Mouse (Mus musculus) lung, adult 2 months (tissue): Measurements from ENCODE around the gene Tmem150b. TPM values are rescaled to one million over a fixed set of nuclear protein-coding genes. Genes with fewer than 3 reads are reported as not detected.

Experiments used
- DNase-seq: peaks from one replicate; pipeline ENCODE4 v3.0.0; 2022
- H3K4me1 ChIP-seq: fragments of 200-500 bp; 2 replicates; pipeline ENCODE4 v1.6.1; 2011; ENCODE audit warnings: low read length; ENCODE audit not compliant: control insufficient read depth, insufficient read depth
- H3K4me3 ChIP-seq: fragments of 200-500 bp; replicated peaks from 2 replicates; pipeline ENCODE3; 2011; ENCODE audit warnings: low read depth, mild to moderate bottlenecking, control low read depth, low read length; ENCODE audit errors: extremely low read depth
- CTCF ChIP-seq: fragments of 200-500 bp; IDR thresholded peaks from 2 replicates; pipeline ENCODE4 v1.5.1; 2011; ENCODE audit warnings: mild to moderate bottlenecking, low read length, control low read depth; ENCODE audit not compliant: insufficient read depth
- POLR2A ChIP-seq: fragments of 200-500 bp; IDR thresholded peaks from 2 replicates; pipeline ENCODE4 v1.6.1; 2011; ENCODE audit warnings: low read depth, mild to moderate bottlenecking, control low read depth, low read length, borderline replicate concordance; ENCODE audit errors: extremely low read depth
- WGBS: fragments of 180-500 bp; shearing (Covaris S2); methylation state at CpG from one replicate; pipeline ENCODE4 v1.1.7; 2018; 5-methylcytosine and 5-hydroxymethylcytosine counted together
- polyA plus RNA-seq: library from polyadenylated mRNA; depleted of rRNA; stranded (reverse); fragments of >200 nt; gene quantifications from 2 replicates; pipeline ENCODE4 v1.2.3, GENCODE M21; 2012

Gene Tmem150b
- polyA plus RNA-seq, 1 experiment = 3.8 TPM

DNA sequence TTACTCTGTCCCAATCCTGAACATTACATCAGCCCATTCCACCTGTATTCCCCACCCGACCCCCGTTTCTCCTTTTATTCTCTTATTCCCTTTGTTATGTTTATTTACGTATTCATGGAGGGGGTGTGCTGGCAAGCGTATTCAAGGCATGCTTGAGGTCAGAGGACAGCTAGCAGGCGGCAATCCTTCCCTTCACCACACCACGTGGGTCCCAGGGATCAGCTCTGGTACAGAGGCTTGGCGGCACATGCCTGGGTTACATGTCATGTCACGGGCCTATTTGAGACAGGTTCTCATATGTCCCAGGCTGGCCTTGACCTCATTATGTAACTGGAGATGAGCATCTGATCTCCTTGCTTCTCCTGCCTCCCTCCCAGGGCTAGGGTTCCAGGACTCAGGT lies 22.7 kb downstream of the Tmem150b start:
- no peak for DNase-seq
- TF ChIP-seq POLR2A (no peak), CTCF (no peak)
- no peaks in the 10 kb centered on the region for H3K4me1 ChIP-seq
- 42% methylated on average over 8 of the region's 8 CpGs for WGBS
- no peak overlapping the region for H3K4me3 ChIP-seq

DNA sequence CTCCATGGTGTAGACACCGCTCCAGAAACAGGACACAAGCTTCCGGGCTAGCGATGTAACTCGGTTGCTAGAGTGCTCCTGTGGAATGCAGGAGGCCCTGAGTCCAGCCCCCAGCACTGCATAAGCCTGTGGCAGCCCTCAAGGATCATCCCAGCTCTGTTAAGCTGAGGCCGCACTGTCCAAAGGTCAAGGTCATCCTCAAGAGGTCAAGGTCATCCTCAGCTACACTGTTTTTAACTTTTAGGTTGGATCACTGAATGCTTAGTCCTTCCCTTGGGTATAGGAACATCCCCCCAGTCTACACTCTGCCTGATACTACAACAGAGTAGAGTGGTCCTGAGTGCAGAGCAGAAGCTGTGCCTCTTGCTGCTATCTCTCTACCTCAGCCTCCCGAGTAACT lies 32.0 kb downstream of the Tmem150b start:
- 86% methylated on average over 6 of the region's 6 CpGs for WGBS
- Histone ChIP-seq H3K4me3 (no peak overlapping the region), H3K4me1 (no peaks in the 10 kb centered on the region)
- no peak for TF ChIP-seq CTCF
- TF ChIP-seq POLR2A = no peak
- no peak for DNase-seq

DNA sequence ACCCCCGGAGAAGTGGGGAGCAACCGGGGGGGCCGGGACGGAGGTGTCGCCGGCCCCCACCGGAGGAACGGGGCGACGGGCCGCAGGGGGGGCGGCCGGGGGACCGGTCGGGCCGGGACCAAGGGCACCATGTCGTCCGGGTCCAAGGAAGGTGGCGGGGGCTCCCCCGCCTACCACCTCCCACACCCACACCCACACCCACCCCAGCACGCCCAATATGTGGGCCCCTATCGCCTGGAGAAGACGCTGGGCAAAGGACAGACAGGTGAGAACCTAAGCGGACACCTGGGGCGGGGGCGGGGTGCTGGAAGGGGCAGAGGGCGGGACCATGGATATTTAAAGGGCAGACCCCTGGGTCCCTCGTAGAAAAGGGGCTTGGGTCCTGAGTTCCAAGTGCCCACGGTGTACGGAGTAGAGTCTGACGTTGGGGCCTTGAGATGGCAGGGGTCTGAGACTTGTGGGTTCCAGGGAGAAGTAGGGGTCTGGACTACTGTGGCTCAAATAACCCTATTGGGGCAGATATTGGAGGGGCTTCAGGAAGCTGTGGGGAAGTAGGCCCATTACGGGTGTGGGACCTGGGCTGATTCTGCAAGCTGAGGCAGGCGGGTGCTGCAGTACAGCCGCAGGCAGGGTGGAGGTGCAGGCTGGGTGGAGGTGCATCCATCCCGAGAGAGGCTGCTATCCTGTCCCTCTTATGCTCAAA lies 33.9 kb downstream of the Tmem150b start:
- H3K4me1 ChIP-seq = no peaks in the 10 kb centered on the region
- 16% methylated on average over 23 of the region's 35 CpGs for WGBS
- no peak for DNase-seq
- peak overlapping the region; percentile 13 for H3K4me3 ChIP-seq
- no peak for TF ChIP-seq CTCF
- TF ChIP-seq POLR2A = no peak

DNA sequence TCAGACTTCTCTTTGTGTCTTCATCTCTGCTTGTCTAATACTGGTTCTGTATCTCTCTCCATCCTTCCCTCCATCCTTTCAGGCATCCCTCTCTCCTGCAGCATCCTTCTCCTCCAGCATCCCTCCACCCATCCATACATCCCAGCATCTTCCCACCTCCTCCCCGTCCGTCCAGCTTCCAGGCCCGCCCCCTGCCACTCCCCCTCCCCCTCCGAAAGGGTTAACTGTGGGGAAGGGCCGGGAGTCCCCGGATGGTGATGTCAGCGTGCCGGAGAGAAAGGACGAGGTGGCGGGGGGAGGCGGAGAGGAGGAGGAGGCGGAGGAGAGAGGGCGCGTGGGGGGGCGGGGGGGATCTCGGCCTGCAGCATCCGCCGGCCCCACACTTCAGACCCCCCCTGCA lies 34.7 kb downstream of the Tmem150b start, which contains the start of gene Brsk1:
Gene Brsk1 (plus strand): TSS at position 218 of the 400 bp plus-strand sequence.
- DNase-seq = no peak
- 1% methylated on average over 6 of the region's 18 CpGs for WGBS
- no peaks in the 10 kb centered on the region for H3K4me1 ChIP-seq
- peak within 1 kb of the TSS; percentile 37 for H3K4me3 ChIP-seq
- TF ChIP-seq POLR2A (no peak), CTCF (no peak)

DNA sequence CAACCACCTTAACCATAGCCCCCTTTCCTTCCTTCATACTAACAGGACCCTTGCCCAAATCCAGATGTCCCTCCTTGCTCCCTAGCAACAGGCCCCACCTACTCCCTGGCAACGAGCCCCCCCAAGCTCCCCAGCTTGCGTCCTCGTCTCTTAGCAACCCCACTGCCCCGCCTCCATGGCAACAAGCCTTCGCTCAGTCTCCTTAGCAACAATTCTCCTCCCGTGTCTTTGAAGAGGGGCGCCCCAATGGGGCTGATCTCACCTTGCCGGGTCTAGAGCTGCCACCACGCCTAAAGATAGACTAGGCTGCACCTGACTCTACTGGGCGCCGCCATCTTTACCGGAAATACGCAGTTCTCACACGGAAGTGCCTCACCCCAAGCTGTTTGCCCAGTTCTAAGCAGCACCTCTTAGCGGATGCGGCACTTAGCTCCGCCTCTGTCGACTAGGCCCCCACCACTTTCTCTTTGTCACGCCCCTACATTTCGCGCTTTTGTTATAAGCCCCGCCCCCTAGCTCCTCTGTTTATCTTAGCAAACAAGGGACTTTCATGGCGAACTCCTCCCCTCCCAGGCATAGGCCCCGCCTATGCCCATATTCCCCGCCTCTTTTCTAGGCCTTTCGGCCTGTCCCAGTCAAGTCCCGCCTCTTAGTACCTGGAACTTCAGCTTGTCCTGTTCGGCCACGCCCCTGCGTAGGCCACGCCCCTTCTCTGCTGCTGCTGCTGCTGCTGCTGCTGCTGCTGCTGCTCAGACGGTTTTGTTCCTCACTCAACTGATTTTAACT lies 40.2 kb downstream of the Tmem150b start, which contains the start of gene Hspbp1:
Gene Hspbp1 (minus strand): TSS at position 437 of the 786 bp plus-strand sequence.
- under 1% methylated on average over 32 of the region's 32 CpGs for WGBS
- peak within 1 kb of the TSS; percentile 73 for H3K4me3 ChIP-seq
- peak; percentile 95 for DNase-seq
- no peak for TF ChIP-seq CTCF
- TF ChIP-seq POLR2A = peak; percentile 48; the same call in 1 of the 2 replicates
- H3K4me1 ChIP-seq = no peaks in the 10 kb centered on the region

DNA sequence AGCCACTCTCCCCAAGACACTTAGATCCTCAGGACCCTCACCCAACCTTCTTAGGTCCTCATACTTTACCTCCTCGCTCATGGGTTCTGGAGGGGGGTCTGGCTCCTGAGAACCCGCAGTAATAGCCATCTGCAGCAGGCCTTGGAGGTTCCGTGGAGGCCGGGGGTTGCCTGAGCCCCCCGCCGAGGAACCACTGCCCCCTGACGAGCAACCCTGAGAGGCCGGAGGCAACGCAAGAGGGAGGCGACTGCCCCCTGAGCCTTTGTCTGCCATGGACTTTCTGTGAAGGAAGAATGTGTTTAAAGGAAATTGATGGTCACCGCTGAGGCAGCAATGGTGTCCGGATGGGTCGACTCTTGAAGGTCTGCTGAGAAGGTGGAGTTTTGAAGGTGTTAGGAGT lies 40.8 kb downstream of the Tmem150b start:
- H3K4me3 ChIP-seq = peak overlapping the region; percentile 73
- no peak for DNase-seq
- WGBS = under 1% methylated on average over 13 of the region's 13 CpGs
- no peaks in the 10 kb centered on the region for H3K4me1 ChIP-seq
- TF ChIP-seq CTCF (no peak), POLR2A (no peak)

DNA sequence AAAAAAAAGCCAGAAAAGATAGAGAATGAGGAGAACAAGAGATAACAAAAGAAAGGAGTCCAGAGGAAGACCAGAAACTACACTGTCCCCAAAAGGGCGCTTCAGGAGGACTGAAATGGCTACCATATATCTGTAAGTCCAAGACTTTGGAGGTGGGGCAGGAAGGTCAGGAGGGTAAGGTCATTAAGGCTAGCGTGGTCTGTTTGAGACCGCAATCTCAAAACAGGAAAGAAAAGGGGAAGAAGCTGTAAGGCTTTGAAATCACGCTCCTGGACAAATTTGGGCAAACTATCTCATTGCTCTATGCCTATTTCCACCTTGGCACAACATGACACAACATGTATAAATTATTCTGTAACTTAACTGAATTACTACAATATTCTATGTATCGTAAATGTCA lies 41.7 kb downstream of the Tmem150b start:
- DNase-seq = no peak
- H3K4me1 ChIP-seq = no peaks in the 10 kb centered on the region
- no peak overlapping the region for H3K4me3 ChIP-seq
- 75% methylated on average over 5 of the region's 5 CpGs for WGBS
- TF ChIP-seq POLR2A (no peak), CTCF (no peak)

DNA sequence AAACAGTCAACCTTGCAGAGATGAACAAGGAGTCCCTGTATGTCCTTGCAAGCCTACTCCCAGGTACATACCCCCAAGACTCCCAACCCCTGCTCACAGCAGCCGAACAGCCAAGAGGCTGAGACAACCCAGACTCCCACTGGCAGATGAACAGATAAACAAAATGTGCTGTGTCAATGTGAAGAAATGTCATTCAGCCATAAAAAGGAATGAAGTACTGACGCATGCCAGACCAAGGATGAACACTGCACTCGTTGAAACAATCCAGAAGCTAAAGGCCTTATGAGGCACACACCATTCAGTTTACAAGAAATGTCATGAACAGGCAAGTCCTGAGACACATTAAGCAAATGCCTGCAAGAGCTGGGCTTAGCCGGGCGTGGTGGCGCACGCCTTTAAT lies 49.8 kb downstream of the Tmem150b start:
- Histone ChIP-seq H3K4me1 (no peaks in the 10 kb centered on the region; the same call in 1 of the 2 replicates), H3K4me3 (no peak overlapping the region)
- DNase-seq = no peak
- TF ChIP-seq CTCF (no peak), POLR2A (no peak)
- 87% methylated on average over 7 of the region's 7 CpGs for WGBS

DNA sequence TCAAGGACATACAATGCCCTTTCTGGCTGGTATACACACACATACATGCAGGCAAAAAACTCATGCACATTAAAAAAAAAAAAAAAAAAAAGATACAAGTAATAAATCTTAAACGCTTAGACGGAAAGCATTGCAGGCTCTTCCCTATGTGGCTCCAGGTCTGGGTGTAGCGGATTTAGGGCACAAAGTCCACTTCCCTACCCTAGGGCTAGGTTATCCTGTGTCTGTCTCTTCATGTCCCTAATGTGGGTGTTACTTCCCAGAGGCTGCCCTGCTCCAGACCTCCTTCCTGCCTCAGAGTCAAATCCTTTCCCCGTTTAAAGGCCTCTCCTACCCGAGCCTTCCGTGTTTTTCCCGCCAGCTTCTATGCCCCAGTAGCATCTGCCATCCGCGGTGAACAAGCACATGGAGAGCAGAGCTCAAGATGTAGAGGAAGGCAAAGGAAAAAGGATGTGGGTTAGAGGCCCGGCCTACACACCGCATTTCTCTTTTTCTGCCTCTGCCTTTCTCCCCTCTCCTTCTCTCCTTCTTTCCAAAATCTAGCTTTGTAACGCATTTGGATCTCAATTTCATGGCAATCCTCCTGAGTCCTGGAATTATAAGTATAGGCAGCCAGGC lies 50.8 kb downstream of the Tmem150b start:
- WGBS = 87% methylated on average over 12 of the region's 12 CpGs
- DNase-seq = no peak

More for the DNA sequence above, 50.8 kb downstream of the Tmem150b start:
- TF ChIP-seq POLR2A (no peak), CTCF (no peak)
- Histone ChIP-seq H3K4me1 (no peaks in the 10 kb centered on the region; the same call in 1 of the 2 replicates), H3K4me3 (no peak overlapping the region)
